Mouse (Mus musculus) myocyte (in vitro differentiated cells): ENCODE measurements around the gene Ruvbl1. TPM values are rescaled to one million over a fixed set of nuclear protein-coding genes. Genes with fewer than 3 reads are reported as not detected.

Experiments
- H3K27me3 ChIP-seq: one replicate; pipeline ENCODE4 v1.6.1; 2011; ENCODE audit not compliant: control insufficient read depth, insufficient read depth, insufficient read length
- H3K36me3 ChIP-seq: one replicate; pipeline ENCODE4 v1.6.1; 2011; ENCODE audit not compliant: control insufficient read depth, insufficient read depth
- H3K4me2 ChIP-seq: one replicate; pipeline ENCODE4 v1.6.1; 2011; ENCODE audit warnings: low read depth, control low read depth
- H3K4me3 ChIP-seq: one replicate; pipeline ENCODE4 v1.5.1; 2011; ENCODE audit warnings: mild to moderate bottlenecking, control low read depth, moderate library complexity
- H3K79me2 ChIP-seq: one replicate; pipeline ENCODE4 v1.6.1; 2011; ENCODE audit not compliant: control insufficient read depth, insufficient read depth
- H3ac ChIP-seq: one replicate; pipeline ENCODE4 v1.6.1; 2011; ENCODE audit not compliant: control insufficient read depth, insufficient read length
- CEBPB ChIP-seq: IDR thresholded peaks from 2 replicates; pipeline ENCODE4 v1.6.1; 2011; ENCODE audit warnings: mild to moderate bottlenecking, moderate library complexity; ENCODE audit not compliant: poor library complexity, insufficient read depth, severe bottlenecking
- E2F4 ChIP-seq: IDR thresholded peaks from one replicate; pipeline ENCODE4 v1.6.1; 2011; ENCODE audit warnings: mild to moderate bottlenecking, control low read depth, moderate library complexity; ENCODE audit not compliant: insufficient read depth
- MAX ChIP-seq: IDR thresholded peaks from one replicate; pipeline ENCODE4 v1.6.1; 2011; ENCODE audit warnings: low read depth, mild to moderate bottlenecking, control low read depth
- MYOD1 ChIP-seq, 3 experiments: IDR thresholded peaks; one replicate each; pipeline ENCODE4 v1.6.1; 2011; ENCODE audit warnings: control low read depth in 2 of 3, low read depth in 2 of 3, mild to moderate bottlenecking in 2 of 3, moderate library complexity in 1 of 3; ENCODE audit not compliant: insufficient read length in 2 of 3, control insufficient read depth in 1 of 3
- MYOG ChIP-seq, 3 experiments: IDR thresholded peaks; one replicate each; pipeline ENCODE4 v1.6.1; 2011; ENCODE audit warnings: control low read depth in 2 of 3, low read depth in 2 of 3, mild to moderate bottlenecking in 2 of 3; ENCODE audit not compliant: insufficient read length in 2 of 3, control insufficient read depth in 1 of 3, insufficient read depth in 1 of 3
- POLR2A ChIP-seq: IDR thresholded peaks from one replicate; pipeline ENCODE4 v1.6.1; 2011; ENCODE audit warnings: low read depth, mild to moderate bottlenecking, control low read depth, moderate library complexity; ENCODE audit not compliant: insufficient read length
- POLR2AphosphoS2 ChIP-seq: IDR thresholded peaks from one replicate; pipeline ENCODE4 v1.6.1; 2011; ENCODE audit warnings: low read depth, control low read depth; ENCODE audit not compliant: insufficient read length
- REST ChIP-seq: IDR thresholded peaks from one replicate; pipeline ENCODE4 v1.6.1; 2011; ENCODE audit warnings: mild to moderate bottlenecking, control low read depth, moderate library complexity; ENCODE audit not compliant: insufficient read depth, insufficient read length
- SRF ChIP-seq: IDR thresholded peaks from one replicate; pipeline ENCODE4 v1.6.1; 2011; ENCODE audit warnings: low read depth; ENCODE audit not compliant: control insufficient read depth, insufficient read length
- TCF12 ChIP-seq: IDR thresholded peaks from one replicate; pipeline ENCODE4 v1.6.1; 2011; ENCODE audit warnings: mild to moderate bottlenecking, control low read depth; ENCODE audit not compliant: poor library complexity, insufficient read depth, severe bottlenecking
- TCF3 ChIP-seq: IDR thresholded peaks from one replicate; pipeline ENCODE4 v1.6.1; 2011; ENCODE audit warnings: low read depth, control low read depth; ENCODE audit not compliant: insufficient read length
- USF1 ChIP-seq: IDR thresholded peaks from one replicate; pipeline ENCODE4 v1.6.1; 2011; ENCODE audit warnings: low read depth, mild to moderate bottlenecking, control low read depth, moderate library complexity
- polyA plus RNA-seq: library from polyadenylated mRNA; unstranded; fragments of >200 nt; fragmentation: generic; extraction: Trizol; gene quantifications from one replicate; pipeline ENCODE4 v1.2.1, GENCODE M21; 2012; ENCODE audit warnings: missing spikeins

The Ruvbl1 gene
- polyA plus RNA-seq, 1 experiment: 58.6 TPM

DNA sequence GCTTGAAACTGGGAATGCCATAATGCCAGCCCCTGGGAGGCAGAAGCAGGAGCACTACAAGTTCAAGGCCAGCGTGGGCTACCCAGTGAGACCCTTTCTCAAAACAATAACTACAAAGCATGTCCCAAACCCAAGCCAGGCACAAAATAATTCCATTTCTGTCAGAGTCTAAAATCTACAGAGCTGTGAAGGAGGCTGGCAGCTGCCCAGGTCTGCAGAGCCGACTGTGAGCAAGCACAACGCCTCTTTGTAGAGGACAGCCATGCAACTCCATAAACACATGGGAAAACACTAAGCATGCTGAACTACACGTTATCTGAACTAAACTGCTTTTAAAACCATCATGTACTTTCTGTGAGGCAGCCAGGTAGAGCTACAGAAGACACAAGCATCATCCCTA lies 26.2 kb upstream of the Ruvbl1 start:
- Histone ChIP-seq H3K36me3 (no peaks in the 10 kb centered on the region), H3K27me3 (no peaks in the 10 kb centered on the region), H3K79me2 (no peaks in the 10 kb centered on the region), H3K4me3 (no peak overlapping the region), H3K4me2 (no peak overlapping the region), H3ac (no peak overlapping the region)
- no peak for TF ChIP-seq REST
- TF ChIP-seq POLR2AphosphoS2: no peak
- TF ChIP-seq CEBPB: no peak
- no peak for TF ChIP-seq POLR2A
- no peak for TF ChIP-seq TCF12

GRCm38 (mm10) chr6:88442551-88442950 lies 22.7 kb upstream of the Ruvbl1 start:
- no peaks in the 10 kb centered on the region for H3K79me2 ChIP-seq
- H3ac ChIP-seq: no peak overlapping the region
- no peaks in the 10 kb centered on the region for H3K27me3 ChIP-seq
- no peaks in the 10 kb centered on the region for H3K36me3 ChIP-seq
- H3K4me3 ChIP-seq: no peak overlapping the region
- H3K4me2 ChIP-seq: no peak overlapping the region
- TF ChIP-seq TCF3 (no peak), E2F4 (no peak), SRF (no peak), CEBPB (no peak), TCF12 (no peak), POLR2A (no peak), USF1 (no peak), MYOG (IDR thresholded peaks at IDR 0.05; ENCODE audit: control insufficient read depth in 1 of 3, insufficient read depth in 1 of 3, insufficient read length in 2 of 3, low read depth in 2 of 3) (no peak), MYOD1 (IDR thresholded peaks at IDR 0.05; ENCODE audit: control insufficient read depth in 1 of 3, insufficient read length in 2 of 3, low read depth in 2 of 3) (no peak), POLR2AphosphoS2 (no peak), REST (no peak), MAX (no peak)

- H3K4me2 ChIP-seq: no peak overlapping the region
- no peak for TF ChIP-seq CEBPB
- no peak for TF ChIP-seq POLR2A
- no peak for TF ChIP-seq MYOG (IDR thresholded peaks at IDR 0.05; ENCODE audit: control insufficient read depth in 1 of 3, insufficient read depth in 1 of 3, insufficient read length in 2 of 3, low read depth in 2 of 3)
- TF ChIP-seq REST: no peak
- no peak for TF ChIP-seq MAX
- TF ChIP-seq TCF12: no peak
- no peak for TF ChIP-seq E2F4
- no peak for TF ChIP-seq USF1
- no peak for TF ChIP-seq SRF
- TF ChIP-seq MYOD1 (IDR thresholded peaks at IDR 0.05; ENCODE audit: control insufficient read depth in 1 of 3, insufficient read length in 2 of 3, low read depth in 2 of 3): no peak
- no peak for TF ChIP-seq POLR2AphosphoS2
- TF ChIP-seq TCF3: no peak
- no peaks in the 10 kb centered on the region for H3K36me3 ChIP-seq
- no peak overlapping the region for H3ac ChIP-seq
- no peak overlapping the region for H3K4me3 ChIP-seq
- no peaks in the 10 kb centered on the region for H3K27me3 ChIP-seq
- no peaks in the 10 kb centered on the region for H3K79me2 ChIP-seq
These were observed 21.8 kb upstream of the Ruvbl1 start for GRCm38 (mm10) chr6:88443446-88443845.

DNA sequence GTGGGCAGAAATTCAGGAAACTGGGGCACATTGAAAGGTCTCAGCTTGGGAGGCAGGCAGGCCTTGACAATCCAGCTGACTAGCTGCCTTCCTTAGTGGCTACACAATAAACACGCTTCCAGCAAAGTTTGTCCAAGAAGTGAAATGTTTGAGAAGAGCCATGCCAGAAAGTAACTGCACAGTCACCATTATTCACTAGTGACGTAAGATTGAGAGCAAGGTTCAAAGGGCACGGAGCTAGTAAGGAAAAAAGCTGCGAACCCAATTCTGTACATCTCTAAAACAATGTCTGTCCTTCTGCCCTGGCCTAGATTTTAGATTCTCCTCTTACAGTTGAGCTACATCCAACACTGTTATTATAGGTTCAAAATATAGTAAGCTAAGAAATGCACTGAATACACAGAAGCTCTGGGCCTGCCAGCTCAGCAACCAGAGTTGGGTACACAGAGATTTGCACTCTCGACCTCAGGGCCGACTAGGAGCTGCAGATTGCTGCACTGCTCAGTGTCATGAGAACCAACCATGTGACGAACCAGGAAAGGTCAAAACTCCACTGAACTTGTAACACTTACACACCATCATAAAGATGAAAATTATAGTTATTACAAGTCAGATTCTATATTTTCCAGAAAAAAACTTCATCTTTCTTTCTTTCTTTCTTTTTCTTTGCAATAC lies 21.0 kb upstream of the Ruvbl1 start:
- TF ChIP-seq TCF3 (no peak), MYOG (IDR thresholded peaks at IDR 0.05; ENCODE audit: control insufficient read depth in 1 of 3, insufficient read depth in 1 of 3, insufficient read length in 2 of 3, low read depth in 2 of 3) (no peak), USF1 (no peak), POLR2AphosphoS2 (no peak), REST (no peak), MYOD1 (IDR thresholded peaks at IDR 0.05; ENCODE audit: control insufficient read depth in 1 of 3, insufficient read length in 2 of 3, low read depth in 2 of 3) (no peak), TCF12 (no peak), E2F4 (no peak), MAX (no peak), POLR2A (no peak), CEBPB (no peak), SRF (no peak)
- Histone ChIP-seq H3ac (no peak overlapping the region), H3K79me2 (no peaks in the 10 kb centered on the region), H3K27me3 (peaks cover 2% of the 10 kb centered on the region), H3K4me2 (no peak overlapping the region), H3K36me3 (no peaks in the 10 kb centered on the region), H3K4me3 (no peak overlapping the region)
